Mouse (Mus musculus) bone marrow macrophage, adult 2 months (primary cell): ENCODE data around the gene Smad9. TPM values are rescaled to one million over a fixed set of nuclear protein-coding genes. Genes with fewer than 3 reads are reported as not detected.

Source experiments
- H3K27ac ChIP-seq: 2 replicates; pipeline ENCODE4 v1.5.1; 2012; ENCODE audit warnings: low read depth, low read length; ENCODE audit not compliant: insufficient read depth
- H3K4me1 ChIP-seq: 2 replicates; pipeline ENCODE4 v1.6.1; 2012; ENCODE audit warnings: low read length; ENCODE audit not compliant: control insufficient read depth, insufficient read depth
- H3K4me3 ChIP-seq: 2 replicates; pipeline ENCODE4 v1.5.1; 2012; ENCODE audit warnings: mild to moderate bottlenecking, low read length, moderate library complexity; ENCODE audit not compliant: insufficient read depth
- CTCF ChIP-seq: IDR thresholded peaks from 2 replicates; pipeline ENCODE4 v1.5.1; 2012; ENCODE audit warnings: low read depth, mild to moderate bottlenecking, low read length, moderate library complexity
- POLR2A ChIP-seq: IDR thresholded peaks from 2 replicates; pipeline ENCODE4 v1.6.1; 2012; ENCODE audit warnings: mild to moderate bottlenecking, low read depth, low read length, borderline replicate concordance
- polyA plus RNA-seq: library from polyadenylated mRNA; stranded (reverse); fragments of >200 nt; gene quantifications from 2 replicates; pipeline ENCODE4 v1.2.4, GENCODE M21; 2012; ENCODE audit not compliant: missing spikeins, insufficient read depth, insufficient read length

The Smad9 gene
- polyA plus RNA-seq, 1 experiment = not detected

- H3K4me1 ChIP-seq = no peaks in the 10 kb centered on the region
- no peak for TF ChIP-seq POLR2A
- TF ChIP-seq CTCF = no peak
- no peak overlapping the region for H3K27ac ChIP-seq
These were observed 80.0 kb downstream of the Smad9 start for GRCm38 (mm10) chr3:54835421-54835820.

More at GRCm38 (mm10) chr3:54835421-54835820, 80.0 kb downstream of the Smad9 start:
- no peak overlapping the region for H3K4me3 ChIP-seq

Other genes with a start within 250 kb of the Smad9 start
- 64.4 and 69.5 TPM in 2 replicates for gene Supt20, start 62.8 kb upstream of the Smad9 start, polyA plus RNA-seq
- not detected in 2 replicates for gene Gm21958, start 41.2 kb upstream of the Smad9 start, polyA plus RNA-seq
- gene Exosc8, start 20.2 kb upstream of the Smad9 start, polyA plus RNA-seq = 33.4 and 36.4 TPM in 2 replicates
- gene Alg5, start 20.0 kb upstream of the Smad9 start, polyA plus RNA-seq = 33.2 and 35.5 TPM in 2 replicates
- 28.1 and 41.6 TPM in 2 replicates for gene Rfxap, start 52.2 kb downstream of the Smad9 start, polyA plus RNA-seq
- not detected in 2 replicates for gene Sertm1, start 160.3 kb downstream of the Smad9 start, polyA plus RNA-seq